Mouse (Mus musculus) heart, embryonic 12.5 days (tissue): ENCODE results near the gene Snapc3. TPM values are rescaled to one million over a fixed set of nuclear protein-coding genes. Genes with fewer than 3 reads are reported as not detected.
"Not testable (repeated sequence)": the region's sequence is repeated elsewhere in the genome, so short reads cannot be mapped to it uniquely, and the experiment has no call there.

Experiments used
- ATAC-seq: fragments of 200-750 bp; cut with Nextera tagmentation; 2 replicates; pipeline ENCODE4 v1.8.0; 2017; ENCODE audit warnings: moderate TSS enrichment, moderate library complexity; ENCODE audit not compliant: insufficient number of reproducible peaks, low FRiP score
- H3K27ac ChIP-seq: fragments of 300-500 bp; sonication (generic); 2 replicates; pipeline ENCODE4 v1.5.1; 2016; ENCODE audit warnings: mild to moderate bottlenecking, moderate library complexity; ENCODE audit not compliant: poor library complexity, severe bottlenecking
- H3K27me3 ChIP-seq: fragments of 300-500 bp; sonication (generic); replicated peaks from 2 replicates; pipeline ENCODE4 v1.6.1; 2016; ENCODE audit warnings: mild to moderate bottlenecking, moderate library complexity
- H3K36me3 ChIP-seq: fragments of 300-500 bp; sonication (generic); 2 replicates; pipeline ENCODE4 v1.6.1; 2016; ENCODE audit warnings: mild to moderate bottlenecking, moderate library complexity
- H3K4me1 ChIP-seq: fragments of 300-500 bp; sonication (generic); replicated peaks from 2 replicates; pipeline ENCODE4 v1.6.1; 2016; ENCODE audit warnings: mild to moderate bottlenecking
- H3K4me2 ChIP-seq: fragments of 300-500 bp; sonication (generic); 2 replicates; pipeline ENCODE4 v1.6.1; 2016; ENCODE audit warnings: mild to moderate bottlenecking, moderate library complexity
- H3K4me3 ChIP-seq: fragments of 300-500 bp; sonication (generic); 2 replicates; pipeline ENCODE4 v1.5.1; 2016; ENCODE audit warnings: mild to moderate bottlenecking
- H3K9ac ChIP-seq: fragments of 300-500 bp; sonication (generic); 2 replicates; pipeline ENCODE4 v1.6.1; 2016; ENCODE audit warnings: mild to moderate bottlenecking, moderate library complexity
- H3K9me3 ChIP-seq: fragments of 300-500 bp; sonication (generic); replicated peaks from 2 replicates; pipeline ENCODE4 v1.6.1; 2016; ENCODE audit warnings: mild to moderate bottlenecking, moderate library complexity
- WGBS: fragments of 180-500 bp; shearing (Covaris S2); methylation state at CpG from one replicate; pipeline ENCODE4 v1.1.7; 2016; 5-methylcytosine and 5-hydroxymethylcytosine counted together
- polyA plus RNA-seq: library from polyadenylated mRNA; unstranded; fragments of >200 nt; fragmentation: Nextera tagmentation; extraction: Ambion mirVana; gene quantifications from 2 replicates; pipeline ENCODE4 v1.2.1, GENCODE M21; 2016

The Snapc3 gene
- polyA plus RNA-seq, 1 experiment from 2014 or later = 32.6 TPM

DNA sequence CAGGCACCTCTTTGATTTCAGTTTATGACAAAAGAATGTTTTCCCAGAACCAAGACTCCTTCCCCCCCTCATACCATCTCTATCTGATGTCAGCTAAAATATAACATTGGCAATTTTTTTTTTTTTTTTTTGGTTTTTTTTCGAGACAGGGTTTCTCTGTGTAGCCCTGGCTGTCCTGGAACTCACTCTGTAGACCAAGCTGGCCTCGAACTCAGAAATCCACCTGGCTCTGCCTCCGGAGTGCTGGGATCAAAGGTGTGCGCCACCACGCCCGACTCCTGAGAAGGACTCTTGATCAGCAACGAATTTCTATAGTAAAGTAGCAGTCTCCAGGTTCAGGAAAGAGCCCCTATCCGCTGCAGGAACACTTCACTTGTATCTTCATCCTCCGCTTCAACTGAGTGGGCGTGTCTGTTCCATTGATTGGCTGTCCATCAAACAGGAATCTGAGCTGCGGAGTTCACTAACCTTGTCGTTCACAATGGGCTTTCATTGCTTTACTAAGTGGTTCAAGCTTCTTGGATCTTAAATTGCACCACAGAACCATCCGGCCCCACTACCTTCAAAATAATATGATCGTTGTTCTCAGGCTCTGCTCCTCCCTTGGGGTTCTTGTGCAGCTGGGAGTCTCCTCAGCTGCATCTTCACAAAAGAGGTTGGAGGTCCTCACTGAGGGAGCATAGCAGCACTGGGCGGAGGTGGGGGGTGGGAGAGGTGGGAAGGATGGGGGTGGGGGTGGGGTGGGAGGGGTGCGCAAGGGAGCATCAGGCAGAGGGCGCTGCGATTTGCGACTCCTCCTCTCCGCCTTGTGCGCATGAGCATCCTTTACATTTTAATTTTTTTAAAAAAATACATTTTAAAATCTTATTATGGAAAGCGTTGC lies 82.9 kb downstream of the Snapc3 start:
- H3K9ac ChIP-seq = 0 out of 2 replicates have a peak overlapping the region, but pooled peaks have one; percentile 50
- 10% methylated on average over 22 of the region's 22 CpGs for WGBS

DNA sequence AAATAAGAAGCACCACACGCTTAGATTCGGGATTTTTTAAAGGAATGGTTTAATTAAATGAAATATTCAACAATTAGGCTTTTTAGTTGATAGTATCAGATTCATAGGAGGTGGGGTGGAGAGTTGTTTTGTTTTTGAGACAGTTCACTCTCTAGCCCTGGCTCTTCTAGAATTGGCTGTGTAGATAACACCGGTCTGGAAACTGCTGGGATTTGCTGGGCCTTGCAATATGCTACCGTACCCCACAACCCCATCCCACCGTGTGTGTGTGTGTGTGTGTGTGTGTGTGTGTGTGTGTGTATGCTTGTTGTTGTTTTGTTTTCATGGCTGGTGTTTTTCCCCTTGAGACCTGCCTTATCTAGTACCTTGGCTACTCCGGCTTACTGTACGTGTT lies 83.5 kb downstream of the Snapc3 start:
- no peak overlapping the region for H3K4me3 ChIP-seq
- no peak overlapping the region for H3K9ac ChIP-seq
- no peak for ATAC-seq
- WGBS = 33% methylated on average over 7 of the region's 7 CpGs
- no peak overlapping the region for H3K27ac ChIP-seq
- no peaks in the 10 kb centered on the region for H3K36me3 ChIP-seq
- H3K4me1 ChIP-seq = peaks cover 8% of the 10 kb centered on the region; the same call in 1 of the 2 replicates
- H3K27me3 ChIP-seq = no peaks in the 10 kb centered on the region
- H3K4me2 ChIP-seq = peak overlapping the region; percentile 74
- no peaks in the 10 kb centered on the region for H3K9me3 ChIP-seq

More for the DNA sequence above, 82.9 kb downstream of the Snapc3 start:
- ATAC-seq = no peak
- H3K4me1 ChIP-seq = peaks cover 8% of the 10 kb centered on the region; the same call in 1 of the 2 replicates
- no peaks in the 10 kb centered on the region for H3K36me3 ChIP-seq
- no peaks in the 10 kb centered on the region for H3K27me3 ChIP-seq
- peak overlapping the region; percentile 74 for H3K4me2 ChIP-seq
- no peak overlapping the region for H3K27ac ChIP-seq
- H3K4me3 ChIP-seq = peak overlapping the region; percentile 27
- no peaks in the 10 kb centered on the region for H3K9me3 ChIP-seq

- Histone ChIP-seq H3K27ac (no peak overlapping the region), H3K4me2 (no peak overlapping the region), H3K36me3 (no peaks in the 10 kb centered on the region), H3K4me3 (no peak overlapping the region), H3K4me1 (0 out of 2 replicates have a peak, but pooled peaks cover 4% of the 10 kb centered on the region), H3K9ac (no peak overlapping the region), H3K27me3 (no peaks in the 10 kb centered on the region), H3K9me3 (no peaks in the 10 kb centered on the region)
- WGBS = 46% methylated on average over 2 of the region's 2 CpGs
- no peak for ATAC-seq
Observed at GRCm38 (mm10) chr4:83509600-83509999, 92.1 kb downstream of the Snapc3 start.

DNA sequence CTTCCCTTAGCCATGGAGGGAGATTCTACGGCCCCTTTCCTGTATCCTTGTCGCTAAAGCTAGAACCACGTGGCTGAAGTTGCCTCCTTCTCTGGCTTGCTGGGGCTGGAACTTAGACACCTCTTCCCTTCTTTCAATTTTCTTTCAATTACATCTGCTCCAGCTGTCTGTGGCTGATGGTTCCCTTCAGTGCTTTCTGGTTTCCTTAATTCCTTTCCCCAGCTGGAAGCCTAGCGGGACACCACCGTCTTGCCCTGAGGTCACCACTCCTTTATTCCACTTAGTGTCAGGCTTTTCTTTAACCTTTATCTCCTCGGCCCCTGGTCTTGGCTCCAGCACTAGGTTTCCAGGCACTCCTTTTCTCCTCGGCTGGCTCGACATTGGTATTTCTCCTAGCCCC lies 93.6 kb downstream of the Snapc3 start:
- H3K4me1 ChIP-seq = 0 out of 2 replicates have a peak, but pooled peaks cover 4% of the 10 kb centered on the region
- 44% methylated on average over 8 of the region's 8 CpGs for WGBS
- no peak overlapping the region for H3K27ac ChIP-seq
- H3K9ac ChIP-seq = no peak overlapping the region
- H3K9me3 ChIP-seq = no peaks in the 10 kb centered on the region
- H3K36me3 ChIP-seq = no peaks in the 10 kb centered on the region
- H3K27me3 ChIP-seq = no peaks in the 10 kb centered on the region
- ATAC-seq = no peak
- no peak overlapping the region for H3K4me2 ChIP-seq
- no peak overlapping the region for H3K4me3 ChIP-seq

GRCm38 (mm10) chr4:83512217-83512616 lies 94.7 kb downstream of the Snapc3 start:
- Histone ChIP-seq H3K27me3 (no peaks in the 10 kb centered on the region), H3K9me3 (no peaks in the 10 kb centered on the region), H3K9ac (no peak overlapping the region), H3K4me3 (no peak overlapping the region), H3K4me1 (0 out of 2 replicates have a peak, but pooled peaks cover 4% of the 10 kb centered on the region), H3K36me3 (no peaks in the 10 kb centered on the region), H3K27ac (no peak overlapping the region), H3K4me2 (no peak overlapping the region)
- no peak for ATAC-seq
- 87% methylated on average over 3 of the region's 3 CpGs for WGBS

DNA sequence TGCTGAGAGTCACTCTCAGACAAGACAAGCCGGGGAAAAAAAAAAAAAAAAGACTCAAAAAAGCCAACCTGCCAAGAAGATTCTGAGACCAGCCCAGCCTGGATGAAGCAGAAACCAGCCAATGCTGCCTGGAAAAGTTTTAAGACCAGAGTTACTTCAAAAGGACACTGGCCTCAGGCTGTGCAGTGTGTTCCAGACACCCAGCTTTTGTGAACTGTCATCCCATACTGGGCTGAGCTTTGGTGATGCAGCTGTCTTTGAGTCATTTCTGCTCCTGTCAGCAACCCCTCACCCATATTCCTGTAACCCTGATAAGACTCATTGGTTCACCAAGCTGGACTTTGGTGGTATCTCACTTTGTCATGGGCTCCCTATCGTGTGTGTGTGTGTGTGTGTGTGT lies 95.1 kb downstream of the Snapc3 start:
- H3K9ac ChIP-seq = no peak overlapping the region
- no peak overlapping the region for H3K4me2 ChIP-seq
- 0 out of 2 replicates have a peak, but pooled peaks cover 4% of the 10 kb centered on the region for H3K4me1 ChIP-seq
- no peaks in the 10 kb centered on the region for H3K9me3 ChIP-seq
- 37% methylated on average over 2 of the region's 2 CpGs for WGBS
- no peak overlapping the region for H3K27ac ChIP-seq
- H3K27me3 ChIP-seq = no peaks in the 10 kb centered on the region
- no peak overlapping the region for H3K4me3 ChIP-seq
- no peak for ATAC-seq
- H3K36me3 ChIP-seq = no peaks in the 10 kb centered on the region

- no peak overlapping the region for H3K4me3 ChIP-seq
- 67% methylated on average over 1 of the region's 1 CpGs for WGBS
- H3K9me3 ChIP-seq = no peaks in the 10 kb centered on the region
- ATAC-seq = no peak
- 0 out of 2 replicates have a peak, but pooled peaks cover 4% of the 10 kb centered on the region for H3K4me1 ChIP-seq
- H3K9ac ChIP-seq = no peak overlapping the region
- no peak overlapping the region for H3K27ac ChIP-seq
- H3K27me3 ChIP-seq = no peaks in the 10 kb centered on the region
- H3K36me3 ChIP-seq = no peaks in the 10 kb centered on the region
- no peak overlapping the region for H3K4me2 ChIP-seq
Observed at GRCm38 (mm10) chr4:83514183-83514582, 96.7 kb downstream of the Snapc3 start.

DNA sequence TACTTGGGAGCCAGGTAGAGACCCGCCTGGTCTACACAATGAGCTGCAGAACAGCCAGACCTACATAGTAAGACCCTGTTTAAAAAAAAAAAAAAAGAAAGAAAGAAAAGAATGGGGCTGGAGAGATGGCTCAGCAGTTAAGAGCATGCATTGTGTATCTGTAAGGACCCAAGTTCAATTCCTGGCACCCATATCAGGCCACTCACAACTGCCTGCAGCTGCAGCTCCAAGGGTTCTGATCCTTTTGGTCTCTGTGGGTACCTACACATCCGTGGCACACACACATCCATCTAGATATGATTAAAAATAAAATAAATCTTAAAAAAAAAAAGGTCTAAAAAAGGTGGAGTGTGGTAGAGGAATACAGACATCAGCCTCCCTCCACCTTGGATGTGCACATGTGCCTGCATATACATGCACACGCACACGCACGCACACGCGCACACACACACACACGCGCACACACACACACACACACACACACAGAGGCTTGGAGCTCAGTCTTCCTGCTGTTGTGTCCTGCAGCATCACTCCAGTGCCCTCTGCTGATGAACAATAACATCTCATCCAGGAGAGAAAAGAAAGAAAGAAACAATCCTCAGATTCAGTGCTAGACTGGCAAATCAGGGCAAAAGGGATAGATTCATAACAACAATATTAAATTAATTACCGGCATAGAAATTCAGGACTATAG lies 97.6 kb downstream of the Snapc3 start:
- WGBS = 80% methylated on average over 10 of the region's 10 CpGs
- H3K27ac ChIP-seq = no peak overlapping the region
- no peak for ATAC-seq
- H3K4me2 ChIP-seq = no peak overlapping the region
- no peaks in the 10 kb centered on the region for H3K36me3 ChIP-seq
- H3K4me1 ChIP-seq = 0 out of 2 replicates have a peak, but pooled peaks cover 4% of the 10 kb centered on the region
- no peaks in the 10 kb centered on the region for H3K9me3 ChIP-seq
- H3K4me3 ChIP-seq = no peak overlapping the region
- no peaks in the 10 kb centered on the region for H3K27me3 ChIP-seq
- H3K9ac ChIP-seq = no peak overlapping the region

DNA sequence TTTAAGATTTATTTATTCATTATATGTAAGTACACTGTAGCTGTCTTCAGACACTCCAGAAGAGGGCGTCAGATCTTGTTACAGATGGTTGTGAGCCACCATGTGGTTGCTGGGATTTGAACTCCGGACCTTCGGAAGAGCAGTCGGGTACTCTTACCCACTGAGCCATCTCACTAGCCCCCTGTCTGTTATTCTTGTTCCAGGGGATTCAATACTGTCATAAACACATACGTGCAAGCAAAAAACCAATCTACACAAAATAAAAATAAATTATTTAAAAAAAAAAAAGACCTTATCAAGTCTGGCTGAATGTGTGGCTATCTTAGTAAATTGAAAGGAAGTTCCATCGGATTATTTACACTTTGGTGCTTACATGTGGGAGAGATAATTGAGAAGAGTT lies 98.6 kb downstream of the Snapc3 start:
- H3K9me3 ChIP-seq, H3K27ac ChIP-seq, ATAC-seq, H3K4me3 ChIP-seq, H3K4me2 ChIP-seq, H3K36me3 ChIP-seq, H3K4me1 ChIP-seq, H3K9ac ChIP-seq, H3K27me3 ChIP-seq: not testable (repeated sequence)
- 81% methylated on average over 5 of the region's 6 CpGs for WGBS
